Mouse (Mus musculus) lung, postnatal 0 days (tissue): ENCODE data around the gene Kank1.

ENCODE experiments used
- CTCF ChIP-seq: IDR thresholded peaks from 2 replicates; pipeline ENCODE4 v1.5.1; 2016; ENCODE audit warnings: antibody characterized with exemption, mild to moderate bottlenecking
- EP300 ChIP-seq: IDR thresholded peaks from 2 replicates; pipeline ENCODE4 v1.6.1; 2016; ENCODE audit warnings: antibody characterized with exemption, mild to moderate bottlenecking, control low read depth

GRCm38 (mm10) chr19:25438246-25438645 is 201.5 kb downstream of the Kank1 start:
- TF ChIP-seq CTCF, result no peak
- no peak for TF ChIP-seq EP300
